Mouse (Mus musculus) fat pad, adult 2 months (tissue): Measurements from ENCODE around the gene Wfdc1.

ENCODE experiments used
- DNase-seq: peaks from one replicate; pipeline ENCODE4 v3.0.0-alpha.2; 2011; ENCODE audit warnings: low read depth, low spot score; ENCODE audit errors: extremely low read depth

Wfdc1 gene

DNA sequence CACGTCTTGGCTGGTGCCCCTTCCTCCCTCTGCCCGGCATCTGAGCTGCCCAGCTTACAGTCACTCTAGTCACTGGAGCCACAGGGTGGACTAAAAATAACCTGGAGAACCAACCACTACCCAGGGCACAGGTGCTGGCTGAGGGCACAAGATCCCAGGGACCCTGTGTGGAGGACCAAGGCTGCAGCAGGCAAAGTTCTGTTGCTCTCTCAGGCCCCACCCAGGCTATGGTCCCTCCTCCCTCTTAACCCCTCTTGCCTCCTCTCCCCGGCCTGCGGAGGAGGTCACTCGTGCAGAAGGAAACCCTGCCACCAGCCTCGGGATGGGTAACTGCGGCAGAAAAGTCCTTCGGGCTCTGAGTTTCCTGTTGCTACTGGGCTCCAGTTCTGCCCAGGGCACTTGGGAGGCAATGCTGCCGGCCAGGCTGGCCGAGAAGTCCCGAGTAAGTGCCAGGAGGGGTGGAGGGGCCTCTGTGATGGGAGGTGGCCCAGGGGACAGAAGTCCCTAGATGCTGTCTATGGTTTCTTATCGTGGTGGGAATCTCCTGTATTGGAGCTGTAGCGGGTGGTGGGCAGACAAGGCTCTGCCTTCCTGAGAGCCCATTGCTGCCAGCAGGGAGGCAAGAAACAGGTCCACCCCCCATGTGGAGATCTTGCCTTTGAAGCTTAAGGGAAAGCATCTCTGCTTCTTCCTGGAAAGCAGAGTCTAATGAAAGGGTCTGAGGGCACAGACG lies at the start of gene Wfdc1:
TSS of gene Wfdc1 (plus strand) at position 147 of the 733 bp plus-strand sequence.
- no peak for DNase-seq

DNA sequence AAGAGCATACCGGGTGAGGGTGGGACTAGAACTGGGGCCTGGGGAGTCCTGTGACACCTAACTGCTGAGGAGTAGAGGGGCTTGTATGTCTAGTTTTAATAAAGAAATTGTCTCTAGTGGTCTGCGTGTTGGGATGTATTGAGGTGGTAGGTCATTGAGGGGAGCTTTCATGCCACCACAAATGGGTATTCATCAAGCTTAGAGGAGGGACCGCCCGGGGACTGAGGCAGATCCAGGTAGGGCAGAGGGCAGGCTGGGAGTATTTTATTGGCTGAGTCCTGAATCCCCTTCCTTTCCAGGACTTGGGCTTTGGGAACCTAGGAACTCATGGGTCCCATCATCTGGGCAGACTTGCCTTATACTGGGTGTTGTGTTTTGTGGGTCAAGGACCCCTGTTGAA lies 49.4 kb upstream of the Wfdc1 start:
- no peak for DNase-seq

DNA sequence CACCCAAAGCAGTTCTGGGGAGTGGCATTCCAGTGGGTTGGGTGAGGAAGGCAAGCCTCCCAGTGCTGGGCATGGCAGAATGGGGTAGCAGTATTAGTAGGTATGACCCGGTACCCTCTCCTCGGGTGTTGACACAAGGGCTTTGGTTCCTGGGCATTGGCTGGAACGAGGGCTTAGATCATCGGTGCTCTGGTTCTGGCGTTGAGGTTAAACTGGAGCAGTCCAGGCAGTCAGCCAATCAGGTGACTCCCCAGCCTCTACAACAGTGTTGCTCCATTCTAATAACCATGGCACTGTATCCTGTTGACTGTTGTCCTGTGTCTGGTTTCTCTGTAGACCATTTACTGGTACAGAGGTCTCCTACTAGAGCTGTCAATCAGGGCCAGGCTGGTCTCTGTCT lies 48.6 kb upstream of the Wfdc1 start:
- DNase-seq = no peak

DNA sequence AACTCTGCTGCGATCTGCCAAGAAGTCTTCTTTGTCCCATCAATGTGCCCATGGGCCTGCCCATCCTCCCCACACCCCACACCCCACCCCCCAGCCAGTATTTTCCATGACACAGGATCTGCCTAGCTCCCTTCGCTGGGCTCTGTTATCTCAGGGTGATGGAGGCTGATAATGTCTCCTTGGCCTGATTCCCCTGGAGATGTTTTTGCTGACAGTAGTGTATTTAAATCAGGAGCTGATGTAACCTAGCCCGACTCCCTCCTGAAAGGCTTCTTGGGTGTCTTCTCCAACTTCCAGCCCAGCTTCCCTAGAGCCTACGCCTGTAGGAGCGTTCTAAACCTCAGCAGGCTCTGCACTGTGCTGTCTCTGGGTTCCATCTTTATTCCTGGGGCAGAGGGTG lies 47.3 kb upstream of the Wfdc1 start:
- DNase-seq = no peak

DNA sequence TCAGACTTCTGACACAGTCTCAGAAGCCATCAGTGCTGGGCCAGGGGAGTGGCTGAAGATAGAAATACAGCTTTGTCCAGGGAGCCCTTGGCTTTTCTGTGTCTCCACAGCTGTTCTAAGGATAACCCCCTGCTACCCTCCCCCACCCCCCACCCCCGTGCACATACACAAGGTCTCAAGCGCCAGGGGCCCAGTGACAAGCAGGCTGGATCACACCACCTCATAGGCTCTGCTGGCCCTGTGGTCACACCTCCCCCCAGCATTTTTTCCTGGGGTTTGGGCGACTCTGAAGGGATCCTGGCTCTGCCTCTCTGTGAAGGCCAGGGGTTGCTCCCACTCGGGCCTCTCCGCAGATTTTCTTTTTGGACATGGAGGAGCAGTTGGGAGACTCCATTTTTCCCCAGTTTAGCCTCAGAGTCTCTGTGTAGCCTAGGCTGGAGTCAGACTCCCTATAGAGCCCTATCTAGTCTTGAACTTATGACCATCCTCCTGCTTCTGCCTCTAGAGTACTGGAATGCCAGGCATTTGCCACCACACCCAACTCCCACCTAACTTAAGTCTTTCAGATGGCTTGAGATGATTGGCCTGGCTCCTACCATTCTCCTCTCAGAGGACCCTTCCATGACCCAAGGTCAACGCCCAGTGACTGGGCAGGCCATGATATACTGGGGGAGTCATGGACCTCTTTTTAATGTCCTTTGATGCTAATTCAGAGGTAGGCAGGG lies 45.9 kb upstream of the Wfdc1 start:
- DNase-seq = no peak

DNA sequence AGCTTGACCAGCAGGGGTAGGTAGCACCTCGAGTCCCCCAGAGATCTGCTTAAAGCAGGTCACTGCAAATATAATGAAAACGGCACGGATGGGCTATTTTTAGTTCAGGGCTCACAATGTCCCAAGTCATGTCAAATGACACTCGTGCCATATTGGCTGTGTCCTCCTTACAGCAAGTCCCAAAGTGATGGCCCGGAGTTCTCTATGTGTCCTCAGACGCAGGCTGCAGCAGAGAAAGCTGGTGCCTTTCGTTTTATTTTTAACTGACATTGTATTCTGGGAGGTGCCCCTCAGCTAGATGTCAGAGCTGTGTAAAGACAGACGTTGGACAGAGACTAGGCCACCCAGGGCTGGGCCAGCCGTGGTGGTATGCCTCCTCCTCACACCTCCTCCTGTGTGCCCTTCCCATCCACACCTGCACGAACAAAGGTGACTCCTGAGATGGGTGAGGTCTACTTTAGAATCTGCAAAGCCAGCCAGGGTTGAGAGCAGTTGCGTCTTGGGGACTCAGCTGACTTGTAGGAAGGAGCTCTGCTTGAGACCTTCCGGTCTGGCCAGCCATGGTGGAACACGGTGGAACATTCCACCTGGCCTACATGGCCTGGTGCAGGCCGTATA lies 45.2 kb upstream of the Wfdc1 start:
- no peak for DNase-seq

DNA sequence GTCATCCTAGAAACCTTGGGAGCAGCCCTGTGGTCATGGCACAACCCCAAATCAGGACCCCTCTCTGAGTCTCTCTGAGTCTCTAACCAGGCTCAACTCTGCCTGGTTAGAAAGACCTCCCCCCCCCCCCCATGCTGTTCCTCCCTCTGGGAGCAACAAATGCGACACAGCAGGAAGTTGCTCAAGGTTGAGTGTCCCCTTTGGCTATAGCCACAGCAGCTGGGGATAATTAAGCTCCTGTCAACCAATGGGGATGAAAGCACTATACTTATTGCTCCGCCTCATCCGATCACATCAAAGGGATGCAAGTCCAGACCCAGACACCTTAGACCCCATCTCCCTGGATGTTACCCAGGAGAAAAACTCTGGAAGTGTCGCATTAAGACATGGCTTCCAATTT lies 43.6 kb upstream of the Wfdc1 start:
- no peak for DNase-seq

DNA sequence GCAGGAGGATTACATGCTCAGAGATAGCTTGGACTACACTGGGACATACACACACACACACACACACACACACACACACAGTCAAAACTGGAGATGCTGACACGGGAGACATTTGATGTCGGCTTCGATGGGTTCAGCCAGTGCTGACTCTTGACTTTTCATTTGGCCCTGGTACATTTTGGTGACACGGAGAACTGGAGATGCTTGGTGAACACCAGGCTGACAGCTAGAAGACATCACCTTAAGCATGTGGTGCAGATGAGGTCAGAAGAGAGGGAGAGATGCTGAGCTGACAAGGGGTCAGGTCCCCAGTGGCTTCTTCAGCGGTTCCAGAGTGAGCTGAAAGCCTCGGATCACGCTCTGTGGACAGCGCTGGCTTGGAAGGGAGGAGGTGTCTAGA lies 43.1 kb upstream of the Wfdc1 start:
- no peak for DNase-seq

DNA sequence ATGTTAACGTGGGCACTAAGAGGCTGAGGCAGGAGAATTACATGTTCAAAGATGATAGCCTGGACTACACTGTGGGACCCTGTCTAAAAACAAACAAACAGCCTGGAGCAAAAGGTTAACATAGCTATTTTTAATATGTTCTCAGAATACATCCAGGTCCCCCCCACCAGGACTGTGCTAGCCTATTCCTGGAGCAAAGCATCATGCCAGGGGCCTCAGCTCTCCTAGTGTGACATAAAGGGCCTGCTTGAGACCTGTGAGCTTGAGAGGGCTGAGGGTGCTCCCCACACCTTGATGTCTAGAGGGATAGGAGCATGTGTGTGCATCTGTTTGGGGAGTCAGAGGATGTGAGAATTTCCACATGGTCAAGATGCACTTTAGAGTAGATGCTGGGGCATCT lies 42.4 kb upstream of the Wfdc1 start:
- no peak for DNase-seq

DNA sequence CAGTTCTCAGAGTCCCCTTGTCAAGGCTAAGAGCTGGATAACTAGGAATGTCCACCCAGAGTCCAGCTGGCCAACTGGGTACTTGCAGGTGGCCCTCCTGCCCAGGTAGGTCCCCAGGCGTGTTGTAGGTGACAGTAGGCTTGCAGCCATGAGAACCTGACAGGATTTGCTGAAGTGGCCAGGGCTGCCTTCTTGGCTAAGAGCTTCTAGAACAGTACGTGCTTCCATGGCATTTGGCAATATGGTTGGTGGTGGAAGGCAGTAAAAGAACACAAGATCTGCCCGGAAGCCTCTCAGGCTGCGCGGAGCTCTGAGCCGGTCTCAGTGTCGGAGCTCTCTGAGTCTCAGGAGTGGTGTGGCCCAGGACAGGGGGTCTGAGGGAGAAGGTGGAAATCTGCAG lies 41.2 kb upstream of the Wfdc1 start:
- no peak for DNase-seq

DNA sequence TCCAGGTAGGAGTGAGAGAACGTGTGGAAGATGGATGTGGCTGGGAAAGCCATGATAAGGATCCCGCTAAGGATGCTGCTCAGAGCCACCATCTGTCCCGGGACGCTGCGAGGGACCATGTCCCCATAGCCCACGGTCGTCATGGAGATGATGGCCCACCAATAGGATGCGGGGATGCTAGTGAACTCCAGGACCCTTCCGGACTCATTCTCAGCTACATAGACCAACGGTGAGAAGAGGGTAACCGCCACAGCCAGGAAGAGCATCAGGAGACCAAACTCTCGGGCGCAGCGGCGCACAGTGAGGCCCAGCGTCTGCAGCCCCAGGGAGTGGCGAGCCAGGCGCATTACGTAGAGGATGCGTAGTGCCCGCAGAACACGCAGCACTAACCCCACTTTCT lies 40.4 kb upstream of the Wfdc1 start:
- DNase-seq = no peak

DNA sequence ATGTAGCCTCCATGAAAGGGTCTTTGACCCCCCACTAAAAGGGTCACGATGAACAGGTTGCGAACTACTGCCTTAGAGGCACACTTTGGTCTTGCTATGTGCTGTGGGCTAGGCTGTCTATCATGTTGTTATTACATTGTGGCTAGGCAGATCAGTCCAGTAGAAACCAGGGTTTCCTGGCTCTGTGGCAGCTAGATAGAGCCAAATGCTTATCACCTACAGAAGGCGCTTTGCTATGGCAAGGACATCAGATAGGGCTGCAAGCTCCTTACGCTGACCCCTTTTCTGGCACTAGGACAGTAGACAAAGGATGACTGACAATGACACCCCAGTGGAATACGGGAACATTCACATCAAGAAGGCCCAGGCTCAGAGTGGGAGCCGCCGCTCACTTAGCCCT lies 39.0 kb upstream of the Wfdc1 start:
- DNase-seq = no peak

DNA sequence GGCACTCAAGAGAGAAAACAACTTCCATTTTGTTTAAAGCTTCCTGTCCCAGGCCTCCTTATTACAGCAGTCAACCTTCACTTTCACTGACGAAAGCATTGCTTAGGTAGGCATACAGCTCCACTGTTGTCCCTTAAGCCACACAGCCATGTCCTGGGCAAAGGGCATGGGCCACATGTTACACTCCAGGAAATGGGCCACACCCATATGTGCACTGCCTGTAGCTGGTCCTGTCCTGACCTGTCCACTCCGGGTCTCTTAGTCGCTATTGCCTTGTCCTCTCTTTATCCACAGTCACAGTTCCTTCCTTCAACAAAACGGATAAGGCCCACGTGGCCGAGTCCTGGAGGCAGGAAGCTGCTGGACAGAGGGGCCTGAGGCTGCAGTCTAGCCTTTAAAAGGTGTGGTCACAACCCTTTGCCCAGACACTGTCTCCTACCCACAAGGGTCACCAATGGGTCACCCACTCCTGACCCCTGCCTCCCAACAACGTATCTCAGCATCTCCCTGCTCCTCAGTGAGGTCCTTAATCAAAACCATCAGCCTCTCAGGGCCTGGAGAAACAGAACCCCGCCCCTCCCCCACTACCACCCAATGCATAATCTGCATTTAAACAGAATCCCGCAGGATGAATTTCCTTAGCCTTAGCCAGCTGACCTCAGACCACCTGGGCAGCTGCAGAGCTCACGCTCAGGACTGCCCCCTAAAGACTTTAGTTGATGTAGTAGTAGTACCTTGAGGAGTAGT lies 38.4 kb upstream of the Wfdc1 start:
- DNase-seq = no peak

DNA sequence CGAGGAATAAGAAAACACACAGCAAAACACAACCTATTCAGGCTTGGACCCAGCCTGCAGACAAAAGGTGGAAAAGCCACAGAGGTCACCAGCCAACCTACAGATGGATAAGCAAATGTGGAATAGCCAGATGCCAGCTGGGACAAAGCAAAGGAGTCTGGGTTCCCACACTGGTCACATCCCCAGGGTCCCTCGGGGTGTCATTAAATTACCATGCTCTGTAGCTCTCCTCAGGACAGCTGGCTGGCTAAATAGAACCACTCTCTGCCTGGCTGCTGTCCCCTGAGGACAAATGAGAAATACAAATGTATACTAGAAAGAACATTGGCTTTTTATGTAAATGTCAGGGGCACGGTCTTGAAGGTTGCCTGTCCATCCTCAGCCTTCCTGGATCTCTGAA lies 35.3 kb upstream of the Wfdc1 start:
- DNase-seq = no peak

DNA sequence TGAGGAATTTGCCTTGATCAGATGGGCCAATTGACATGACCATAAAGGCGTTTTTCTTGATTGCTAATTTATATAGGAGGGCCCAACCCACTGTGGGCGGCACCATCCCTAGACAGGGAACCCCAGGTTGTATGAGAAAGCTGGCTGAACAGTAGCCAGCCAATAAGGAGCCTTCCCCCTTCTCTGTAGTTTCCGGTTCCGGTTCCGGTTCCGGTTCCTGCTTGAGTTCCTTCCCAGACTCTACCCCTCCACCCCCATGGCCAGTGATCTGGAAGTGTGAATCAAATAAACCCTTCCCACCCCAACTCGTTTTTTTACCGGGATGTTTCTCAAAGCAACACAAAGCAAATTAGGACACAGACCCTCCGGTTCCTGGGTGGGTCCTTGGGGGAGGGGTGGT lies 33.9 kb upstream of the Wfdc1 start:
- DNase-seq = no peak

DNA sequence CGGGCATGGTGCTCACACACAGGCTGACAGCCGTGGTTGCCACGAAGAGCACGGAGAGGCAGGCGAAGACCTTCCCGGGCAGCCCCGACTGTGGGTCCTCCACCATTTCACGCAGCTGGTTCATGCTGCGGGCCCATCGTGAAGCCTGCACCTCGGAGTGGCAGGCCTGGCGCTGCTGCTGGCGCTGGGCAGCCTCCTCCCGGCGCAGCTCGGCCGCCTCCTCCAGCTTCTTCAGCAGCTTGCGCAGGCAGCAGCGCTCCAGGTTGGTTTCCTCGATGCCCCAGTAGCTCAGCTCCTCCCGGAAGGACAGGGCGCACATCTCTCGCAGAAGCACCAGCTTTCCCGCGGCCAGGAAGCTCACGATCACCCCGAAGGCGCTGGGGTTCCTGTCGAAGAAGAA lies 33.3 kb upstream of the Wfdc1 start:
- no peak for DNase-seq

DNA sequence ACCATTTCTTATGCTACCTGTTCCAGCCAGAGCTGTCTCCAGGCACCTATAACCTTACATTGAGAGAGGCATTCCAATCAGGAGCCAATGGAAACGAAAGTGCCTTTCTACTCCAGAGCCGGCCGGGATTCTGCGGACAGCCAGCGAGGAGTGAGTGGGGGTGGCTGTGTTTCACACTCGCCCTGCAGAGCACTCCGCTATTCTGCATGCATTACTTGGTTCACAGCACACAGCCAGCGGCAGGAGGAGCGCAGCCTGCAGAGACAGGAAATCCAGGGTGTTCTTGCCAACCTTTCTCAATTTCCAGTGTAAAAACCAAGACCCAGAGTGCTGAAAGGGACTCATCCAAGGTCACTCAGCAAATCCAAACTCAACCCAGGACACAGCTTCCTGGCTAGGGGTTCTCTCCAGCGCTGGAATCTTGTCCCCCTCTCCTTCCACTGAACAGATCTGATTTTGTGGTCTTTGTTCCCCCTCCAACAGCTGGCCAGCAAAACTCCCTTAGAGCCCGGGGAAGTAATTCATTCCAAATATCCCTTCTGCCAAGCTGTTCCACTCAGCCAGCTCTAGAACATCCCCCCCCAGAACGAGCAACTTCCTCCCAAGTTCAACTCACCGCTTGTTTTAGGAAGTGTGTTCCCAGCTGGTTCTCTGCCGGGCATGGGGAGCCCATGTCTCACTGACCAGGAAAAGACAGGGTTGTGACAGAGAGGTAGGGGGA lies 31.4 kb upstream of the Wfdc1 start:
- DNase-seq = no peak

DNA sequence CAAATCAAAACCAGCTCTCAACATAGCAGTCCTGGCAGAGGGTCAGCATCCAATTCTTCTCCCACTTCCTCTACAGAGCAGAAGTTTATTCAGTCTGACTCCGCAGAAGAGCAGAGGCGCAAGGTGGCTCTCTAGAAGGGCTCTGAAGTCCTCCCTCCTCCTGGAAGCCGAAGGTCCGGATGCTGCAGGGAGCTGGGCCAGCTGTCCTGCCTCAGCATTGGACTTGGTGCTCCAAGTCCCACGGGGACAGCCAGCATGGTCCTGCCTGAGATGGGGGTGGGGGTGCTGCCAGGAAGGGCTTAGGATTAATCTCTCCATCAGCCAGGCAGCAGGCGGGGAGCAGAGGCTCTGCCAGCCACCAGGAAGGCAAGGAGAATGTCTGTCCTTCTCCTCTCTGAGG lies 30.8 kb upstream of the Wfdc1 start, which contains the start of gene Kcng4:
TSS of gene Kcng4 (minus strand) at position 303 of the 400 bp plus-strand sequence.
- DNase-seq = no peak

DNA sequence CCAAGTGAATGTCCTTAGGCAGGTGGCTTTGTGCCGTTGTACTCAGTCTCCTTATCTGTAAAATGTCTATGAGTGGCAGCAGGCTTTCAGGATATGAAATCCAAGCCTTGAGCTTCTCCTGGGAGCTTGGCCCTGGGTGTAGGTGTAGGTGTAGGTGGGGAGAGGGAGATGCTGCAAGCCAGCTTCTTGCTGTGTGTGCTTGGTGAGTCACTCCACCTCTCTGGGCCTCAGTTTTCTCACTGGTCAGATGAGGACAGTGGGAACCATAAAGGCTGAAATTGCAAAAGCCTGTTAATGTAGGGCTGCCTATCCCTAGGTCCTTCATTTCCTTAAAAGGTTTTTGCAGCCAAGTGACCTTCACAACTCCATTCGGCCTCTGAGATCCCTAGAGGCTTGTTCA lies 30.2 kb upstream of the Wfdc1 start:
- no peak for DNase-seq

DNA sequence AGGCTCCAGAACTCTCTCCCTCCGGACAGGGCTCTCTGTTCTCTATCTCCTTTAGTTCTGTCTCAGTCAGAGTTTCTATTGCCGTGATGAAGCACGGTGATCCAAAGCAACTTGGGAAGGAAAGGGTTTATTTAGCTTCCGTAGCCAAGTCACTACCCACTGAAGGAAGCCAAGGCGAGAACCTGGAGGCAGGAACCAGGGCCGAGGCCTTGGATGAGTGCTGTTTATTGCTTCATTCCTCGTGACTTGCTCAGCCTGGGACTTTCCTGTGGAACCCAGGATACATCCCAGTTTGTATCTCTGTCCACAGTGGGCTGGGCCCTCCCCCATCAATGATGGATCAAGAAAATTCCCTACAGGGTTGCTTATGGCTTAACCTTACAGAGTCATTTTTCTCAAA lies 29.4 kb upstream of the Wfdc1 start:
- no peak for DNase-seq

DNA sequence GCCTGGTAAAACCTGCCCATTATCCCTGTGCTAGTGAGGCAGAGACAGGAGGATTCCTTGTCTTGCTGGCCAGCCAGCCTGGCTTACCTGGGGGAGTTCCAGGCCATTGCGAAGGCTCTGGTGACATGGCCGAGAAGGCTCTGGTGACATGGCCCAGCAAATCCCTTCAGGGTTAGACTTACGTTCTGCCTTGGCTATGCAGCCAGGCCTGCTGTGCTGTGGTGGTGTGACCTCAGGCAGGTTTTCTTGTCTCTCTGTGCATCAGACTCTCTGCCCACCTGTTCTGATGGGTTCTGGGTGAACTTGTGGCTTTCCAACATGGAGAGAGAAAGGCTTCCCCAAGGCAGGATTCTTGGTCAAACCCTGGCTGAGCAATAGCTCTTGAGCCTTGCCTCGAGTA lies 28.8 kb upstream of the Wfdc1 start:
- peak; percentile 75 for DNase-seq
